Mouse (Mus musculus) ES-E14 (cell line): Measurements from ENCODE around the gene 1700007K13Rik. TPM values are rescaled to one million over a fixed set of nuclear protein-coding genes. Genes with fewer than 3 reads are reported as not detected.

Experiments used
- DNase-seq: peaks from one replicate; pipeline ENCODE4 v3.0.0-alpha.2; 2013; ENCODE audit warnings: low read depth, low spot score
- H3K27ac ChIP-seq: 2 replicates; pipeline ENCODE4 v1.5.1; 2012; ENCODE audit warnings: low read depth, mild to moderate bottlenecking, low read length, moderate library complexity, mixed read lengths; ENCODE audit not compliant: poor library complexity, insufficient read depth, severe bottlenecking
- H3K36me3 ChIP-seq: 2 replicates; pipeline ENCODE4 v1.6.1; 2012; ENCODE audit warnings: mild to moderate bottlenecking, low read length, moderate library complexity, mixed read lengths; ENCODE audit not compliant: control insufficient read depth, poor library complexity, insufficient read depth, severe bottlenecking
- H3K4me1 ChIP-seq, 2 experiments: fragments of 150-350 bp in 1 of 2; sonication (generic) in 1 of 2; 2 replicates each; pipeline ENCODE4 v1.6.1; 2012; ENCODE audit warnings: low read length in 2 of 2, mild to moderate bottlenecking in 1 of 2, mixed read lengths in 1 of 2; ENCODE audit not compliant: control insufficient read depth in 2 of 2, insufficient read depth in 2 of 2, poor library complexity in 1 of 2
- H3K4me3 ChIP-seq, 2 experiments: fragments of 150-350 bp in 1 of 2; sonication (generic) in 1 of 2; 2 replicates each; pipeline ENCODE4 v1.5.1; 2012; ENCODE audit warnings: low read length in 2 of 2, low read depth in 1 of 2, mild to moderate bottlenecking in 1 of 2, mixed read lengths in 1 of 2; ENCODE audit not compliant: insufficient read depth in 1 of 2, poor library complexity in 1 of 2, severe bottlenecking in 1 of 2
- H3K9ac ChIP-seq: 2 replicates; pipeline ENCODE4 v1.6.1; 2012; ENCODE audit warnings: low read depth, mild to moderate bottlenecking, low read length, mixed read lengths; ENCODE audit not compliant: poor library complexity, insufficient read depth, severe bottlenecking
- H3K9me3 ChIP-seq: fragments of 150-350 bp; sonication (generic); 2 replicates; pipeline ENCODE4 v1.6.1; 2012; ENCODE audit warnings: low read depth, mild to moderate bottlenecking, low read length; ENCODE audit not compliant: control insufficient read depth, insufficient read depth
- CHD2 ChIP-seq: IDR thresholded peaks from 2 replicates; pipeline ENCODE4 v1.6.1; 2014; ENCODE audit warnings: mild to moderate bottlenecking, low read depth, low read length, inconsistent platforms
- HCFC1 ChIP-seq: IDR thresholded peaks from 2 replicates; pipeline ENCODE4 v1.6.1; 2012; ENCODE audit warnings: low read length, inconsistent platforms, borderline replicate concordance; ENCODE audit not compliant: insufficient read depth
- MAFK ChIP-seq: IDR thresholded peaks from 2 replicates; pipeline ENCODE4 v1.6.1; 2014; ENCODE audit warnings: mild to moderate bottlenecking, low read depth, low read length, inconsistent platforms; ENCODE audit not compliant: insufficient read depth
- ZC3H11A ChIP-seq: IDR thresholded peaks from 2 replicates; pipeline ENCODE4 v1.6.1; 2012; ENCODE audit warnings: low read depth, mild to moderate bottlenecking, inconsistent platforms, low read length, borderline replicate concordance
- ZNF384 ChIP-seq: IDR thresholded peaks from 2 replicates; pipeline ENCODE4 v1.6.1; 2012; ENCODE audit warnings: low read depth, low read length, inconsistent platforms
- in situ Hi-C, 2 experiments: fragments of 600-800 bp; cut with MboI; formaldehyde crosslinking; loops; one replicate each; pipeline ENCODE4 v1.15.1; 2025; ENCODE audit warnings: low sequenced_read_pairs in 2 of 2, inconsistent platforms in 1 of 2; ENCODE audit not compliant: unreplicated experiment in 2 of 2
- total RNA-seq: library from RNA; depleted of rRNA; stranded (reverse); fragments of 300-350 nt; gene quantifications from 2 replicates; pipeline ENCODE4 v1.2.3, GENCODE M21; 2012; rRNA removed

The 1700007K13Rik gene
- total RNA-seq, 1 experiment: 12.9 TPM

DNA sequence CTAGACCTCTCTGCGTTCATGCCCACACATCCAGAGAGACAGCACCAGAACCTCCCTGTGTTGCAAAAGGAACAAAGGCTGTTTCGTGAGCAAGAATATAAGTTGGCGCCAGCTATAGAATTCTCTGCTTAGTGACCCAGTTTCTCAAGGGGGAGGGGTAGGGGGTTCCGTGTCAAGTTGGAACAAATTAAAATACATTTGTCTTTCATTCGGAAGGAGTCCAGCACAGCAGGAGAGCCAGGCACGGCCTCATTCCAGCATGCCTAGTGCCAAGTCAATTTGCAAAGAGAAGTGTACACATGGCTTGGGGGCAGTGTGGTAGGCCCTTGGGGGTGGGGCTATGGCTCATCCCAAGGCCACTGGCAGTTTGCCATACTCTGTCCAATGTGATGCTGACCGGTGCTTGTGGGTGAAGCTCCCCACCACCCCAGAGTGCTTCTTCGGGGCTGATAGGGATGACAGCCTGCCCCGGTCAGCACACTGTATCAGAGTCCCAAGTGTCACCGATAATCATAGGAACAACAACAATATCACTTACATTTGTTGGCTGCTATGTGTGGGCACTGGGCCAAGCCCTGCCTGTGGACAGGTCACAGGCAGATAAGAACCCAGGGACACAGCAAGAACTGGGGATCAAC is 50.6 kb downstream of the 1700007K13Rik start:
- no peak for DNase-seq
- Histone ChIP-seq H3K9me3 (no peaks in the 10 kb centered on the region), H3K36me3 (no peaks in the 10 kb centered on the region), H3K9ac (no peak overlapping the region), H3K4me3 (no peak overlapping the region), H3K27ac (no peak overlapping the region), H3K4me1 (no peaks in the 10 kb centered on the region)
- TF ChIP-seq MAFK (no peak), ZNF384 (no peak), ZC3H11A (no peak)
- in situ Hi-C loops: loop anchor here (10.0 to 25.0 kb wide), 4 partner anchors 211 to 641 kb away; no protein-coding TSS in a partner anchor

DNA sequence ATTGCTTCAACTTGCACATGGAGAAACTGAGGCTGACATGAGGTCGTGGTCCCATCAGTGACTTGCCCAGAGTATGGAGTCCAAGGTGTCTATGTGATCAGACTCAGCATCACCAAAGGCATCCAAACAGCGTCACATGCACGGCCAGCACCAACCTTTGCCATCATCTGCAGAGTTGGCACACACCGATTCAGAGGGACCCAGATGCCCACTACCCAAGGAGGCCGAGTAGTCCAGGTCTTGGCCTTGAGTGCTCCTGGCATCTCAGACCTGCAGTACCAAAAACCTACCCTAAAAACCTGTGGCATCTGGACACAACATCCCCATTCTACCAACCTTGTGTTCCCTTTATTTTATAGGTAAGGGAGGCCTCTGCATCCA is 51.4 kb downstream of the 1700007K13Rik start:
- H3K4me1 ChIP-seq: no peaks in the 10 kb centered on the region
- TF ChIP-seq MAFK: no peak
- TF ChIP-seq ZC3H11A: no peak
- TF ChIP-seq ZNF384: no peak
- TF ChIP-seq HCFC1: no peak
- no peak for TF ChIP-seq CHD2
- H3K9me3 ChIP-seq: no peaks in the 10 kb centered on the region
- in situ Hi-C loops: loop anchor here (5.0 to 25.0 kb wide), 5 partner anchors 210 to 640 kb away; no protein-coding TSS in a partner anchor
- no peak for DNase-seq
- H3K4me3 ChIP-seq: no peak overlapping the region
- no peak overlapping the region for H3K9ac ChIP-seq
- H3K27ac ChIP-seq: no peak overlapping the region
- no peaks in the 10 kb centered on the region for H3K36me3 ChIP-seq

GRCm38 (mm10) chr2:28414116-28414756 is 51.9 kb downstream of the 1700007K13Rik start:
- TF ChIP-seq ZC3H11A (no peak), MAFK (no peak), HCFC1 (no peak), ZNF384 (no peak), CHD2 (no peak)
- no peaks in the 10 kb centered on the region for H3K36me3 ChIP-seq
- H3K4me3 ChIP-seq: no peak overlapping the region
- H3K9ac ChIP-seq: no peak overlapping the region
- in situ Hi-C loops: loop anchor here (5.0 to 25.0 kb wide), 5 partner anchors 209 to 639 kb away; no protein-coding TSS in a partner anchor
- H3K9me3 ChIP-seq: no peaks in the 10 kb centered on the region
- H3K4me1 ChIP-seq: no peaks in the 10 kb centered on the region
- no peak overlapping the region for H3K27ac ChIP-seq
- no peak for DNase-seq

GRCm38 (mm10) chr2:28412936-28413335 is 53.2 kb downstream of the 1700007K13Rik start:
- Histone ChIP-seq H3K27ac (no peak overlapping the region), H3K4me3 (no peak overlapping the region), H3K4me1 (no peaks in the 10 kb centered on the region), H3K9ac (no peak overlapping the region), H3K36me3 (no peaks in the 10 kb centered on the region), H3K9me3 (no peaks in the 10 kb centered on the region)
- in situ Hi-C loops: loop anchor here (5.0 to 25.0 kb wide), 5 partner anchors 208 to 638 kb away; no protein-coding TSS in a partner anchor
- no peak for DNase-seq
- TF ChIP-seq ZNF384 (no peak), CHD2 (no peak), MAFK (no peak), ZC3H11A (no peak), HCFC1 (no peak)

Other genes with a start within 250 kb of the 1700007K13Rik start
- 2.4 and 2.5 TPM in 2 replicates for gene Ppp1r26, start 19.5 kb downstream of the 1700007K13Rik start, total RNA-seq
- 24.9 and 29.9 TPM in 2 replicates for gene Mrps2, start 1.7 kb upstream of the 1700007K13Rik start, total RNA-seq
- 1.4 and 3.1 TPM in 2 replicates for gene Gbgt1, start 30.6 kb upstream of the 1700007K13Rik start, total RNA-seq
- 0.80 and 5.1 TPM in 2 replicates for gene Gm10134, start 39.8 kb upstream of the 1700007K13Rik start, total RNA-seq
- 18.2 and 24.8 TPM in 2 replicates for gene Ralgds, start 46.8 kb upstream of the 1700007K13Rik start, total RNA-seq
- not detected in 2 replicates for gene Cel, start 97.1 kb upstream of the 1700007K13Rik start, total RNA-seq
- 20.0 and 22.6 TPM in 2 replicates for gene Gtf3c5, start 117.4 kb upstream of the 1700007K13Rik start, total RNA-seq
- not detected in 2 replicates for gene Gfi1b, start 155.7 kb upstream of the 1700007K13Rik start, total RNA-seq
- 14.9 and 18.3 TPM in 2 replicates for gene Tsc1, start 174.9 kb upstream of the 1700007K13Rik start, total RNA-seq
- not detected in 2 replicates for gene Spaca9, start 233.4 kb upstream of the 1700007K13Rik start, total RNA-seq
- 0.26 and 0.49 TPM in 2 replicates for gene Ak8, start 233.8 kb upstream of the 1700007K13Rik start, total RNA-seq